Mouse (Mus musculus) heart, adult 2 months (tissue): ENCODE results near the gene Kirrel3.

Source experiments
- CTCF ChIP-seq: fragments of 200-600 bp; IDR thresholded peaks from 2 replicates; pipeline ENCODE4 v1.8.1; 2022; ENCODE audit warnings: antibody characterized with exemption, mild to moderate bottlenecking, moderate library complexity
- POLR2A ChIP-seq: fragments of 200-500 bp; IDR thresholded peaks from 2 replicates; pipeline ENCODE4 v1.6.1; 2011; ENCODE audit warnings: mild to moderate bottlenecking, low read depth, low read length, control low read depth; ENCODE audit not compliant: insufficient read depth

DNA sequence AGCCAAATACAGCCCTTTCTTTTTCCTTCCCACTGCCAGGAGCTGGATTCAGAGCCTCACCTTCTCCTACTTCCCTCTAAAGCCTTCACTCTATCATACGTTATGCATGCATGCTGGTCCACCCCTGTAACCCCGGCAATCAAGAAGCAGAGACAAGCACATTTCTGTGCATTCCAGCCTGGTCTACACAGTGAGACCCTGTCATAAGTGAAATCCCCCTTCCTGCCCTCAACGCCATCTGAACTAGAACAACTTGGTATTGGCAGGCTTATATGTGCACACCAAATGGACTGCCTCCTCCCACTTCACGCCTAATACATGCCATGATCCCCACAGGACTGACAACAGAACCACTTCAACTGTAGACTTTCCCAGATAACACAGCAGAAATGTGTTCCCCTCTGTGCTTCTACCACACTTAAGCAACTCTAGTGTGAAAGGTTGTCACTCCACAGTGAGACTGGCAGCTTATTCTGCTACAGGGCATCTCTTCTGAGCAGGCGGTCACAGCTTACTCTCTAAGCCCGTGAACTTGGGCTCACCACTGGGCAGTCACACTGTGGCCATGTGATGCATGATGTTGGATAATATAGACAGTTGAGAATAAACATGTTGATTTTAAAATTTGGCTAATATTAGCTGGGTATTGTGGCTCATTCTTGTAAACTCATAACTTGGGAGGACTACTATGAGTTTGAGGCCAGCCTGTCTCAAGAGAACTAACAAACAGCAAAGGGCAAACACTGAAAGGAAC lies 565.2 kb downstream of the Kirrel3 start:
- TF ChIP-seq CTCF (no peak), POLR2A (no peak)
